Mouse (Mus musculus) stomach, postnatal 0 days (tissue): ENCODE measurements at regions not wholly inside any gene's neighbourhood (a gene's known extent, or its start where the extent isn't known, plus 50 kb on each side); places are given as distances from the start of the nearest gene placed in this dataset.

Experiments
- CTCF ChIP-seq: IDR thresholded peaks from 2 replicates; pipeline ENCODE4 v1.5.1; 2016; ENCODE audit warnings: antibody characterized with exemption, low read depth, mild to moderate bottlenecking, moderate library complexity
- EP300 ChIP-seq: optimal IDR thresholded peaks from 2 replicates; pipeline ENCODE3; 2016; ENCODE audit warnings: antibody characterized with exemption

- TF ChIP-seq CTCF = no peak
- TF ChIP-seq EP300 = no peak
These were observed 318.2 kb upstream of the Zeb2 start for GRCm38 (mm10) chr2:45435261-45435980.
